Mouse (Mus musculus) lung, postnatal 0 days (tissue): Measurements from ENCODE around the gene Ksr1. TPM values are rescaled to one million over a fixed set of nuclear protein-coding genes. Genes with fewer than 3 reads are reported as not detected.
A peak's percentile ranks its signal among the peaks of the same experiment; 100 is the strongest.

ENCODE experiments used
- ATAC-seq: fragments of 200-750 bp; cut with Nextera tagmentation; 2 replicates; pipeline ENCODE4 v1.8.0; 2017; ENCODE audit warnings: moderate library complexity
- DNase-seq: peaks from one replicate; pipeline ENCODE4 v3.0.0-alpha.2; 2016; ENCODE audit warnings: low spot score
- H3K27ac ChIP-seq: fragments of 300-500 bp; sonication (generic); 2 replicates; pipeline ENCODE4 v1.5.1; 2014; ENCODE audit warnings: antibody characterized with exemption, mild to moderate bottlenecking, low read length, mixed read lengths
- H3K27me3 ChIP-seq: fragments of 300-500 bp; sonication (generic); replicated peaks from 2 replicates; pipeline ENCODE4 v1.6.1; 2014; ENCODE audit warnings: low read length, mixed read lengths; ENCODE audit not compliant: insufficient read depth
- H3K36me3 ChIP-seq: fragments of 300-500 bp; sonication (generic); 2 replicates; pipeline ENCODE4 v1.6.1; 2014; ENCODE audit warnings: low read length, mixed read lengths; ENCODE audit not compliant: insufficient read depth
- H3K4me1 ChIP-seq: fragments of 300-500 bp; sonication (generic); 2 replicates; pipeline ENCODE4 v1.6.1; 2014; ENCODE audit warnings: antibody characterized with exemption, low read depth, low read length, mixed read lengths; ENCODE audit not compliant: insufficient read depth
- H3K4me2 ChIP-seq: fragments of 300-500 bp; sonication (generic); replicated peaks from 2 replicates; pipeline ENCODE4 v1.6.1; 2014; ENCODE audit warnings: low read depth, mild to moderate bottlenecking, low read length, moderate library complexity, mixed read lengths
- H3K4me3 ChIP-seq: fragments of 300-500 bp; sonication (generic); 2 replicates; pipeline ENCODE4 v1.5.1; 2014; ENCODE audit warnings: low read depth, low read length
- H3K9ac ChIP-seq: fragments of 300-500 bp; sonication (generic); replicated peaks from 2 replicates; pipeline ENCODE4 v1.6.1; 2014; ENCODE audit warnings: low read depth, mild to moderate bottlenecking
- H3K9me3 ChIP-seq: fragments of 300-500 bp; sonication (generic); 2 replicates; pipeline ENCODE4 v1.6.1; 2016; ENCODE audit warnings: low read length, mixed read lengths
- CTCF ChIP-seq: IDR thresholded peaks from 2 replicates; pipeline ENCODE4 v1.5.1; 2016; ENCODE audit warnings: antibody characterized with exemption, mild to moderate bottlenecking
- EP300 ChIP-seq: IDR thresholded peaks from 2 replicates; pipeline ENCODE4 v1.6.1; 2016; ENCODE audit warnings: antibody characterized with exemption, mild to moderate bottlenecking, control low read depth
- WGBS: fragments of 180-500 bp; shearing (Covaris S2); extraction: QIAGEN DNeasy Blood & Tissue Kit; methylation state at CpG from one replicate; pipeline ENCODE4 v1.1.7; 2014; 5-methylcytosine and 5-hydroxymethylcytosine counted together
- polyA plus RNA-seq: library from polyadenylated mRNA; unstranded; fragments of >200 nt; fragmentation: Nextera tagmentation; extraction: Ambion mirVana; gene quantifications from 2 replicates; pipeline ENCODE4 v1.2.1, GENCODE M21; 2015

Gene Ksr1
- polyA plus RNA-seq, 1 experiment from 2014 or later: 2.3 TPM

DNA sequence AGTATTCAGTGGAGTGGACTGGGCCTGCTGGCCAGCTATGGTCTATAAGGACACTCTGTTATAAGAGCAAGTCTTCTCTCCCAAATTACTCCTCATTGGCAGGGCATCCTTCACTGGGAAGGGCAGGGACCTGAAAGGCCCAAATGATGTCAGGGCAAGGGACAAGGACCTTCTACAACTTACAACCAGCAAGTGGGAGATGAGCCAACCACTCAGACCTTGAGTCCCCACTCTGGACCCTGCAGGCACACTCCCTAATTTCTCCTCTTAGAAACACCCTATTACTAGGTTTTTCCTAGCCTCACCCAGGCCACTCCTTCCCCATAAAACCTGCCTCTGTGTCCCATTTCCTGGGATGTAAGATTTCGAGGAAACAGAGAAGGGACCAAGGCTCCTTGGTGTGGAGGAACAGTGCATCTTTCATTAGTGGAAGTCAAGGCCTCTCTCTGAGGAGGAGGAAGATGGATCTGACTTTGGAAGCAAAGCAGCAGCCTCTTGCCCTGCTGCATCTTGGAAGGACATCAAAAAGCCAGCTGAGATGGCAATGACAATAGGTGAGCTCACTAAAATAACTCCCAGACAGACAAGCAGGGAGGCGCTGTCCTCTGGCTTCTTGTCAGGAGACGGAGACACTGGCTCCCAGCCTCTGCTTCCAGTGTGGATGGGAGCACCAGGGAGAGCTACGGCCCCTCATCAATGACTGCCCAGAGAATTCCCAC, 20.5 kb upstream of the Ksr1 start:
- Histone ChIP-seq H3K27ac (no peak overlapping the region), H3K27me3 (no peaks in the 10 kb centered on the region), H3K36me3 (no peaks in the 10 kb centered on the region), H3K9ac (no peak overlapping the region), H3K4me3 (no peak overlapping the region), H3K4me2 (no peak overlapping the region), H3K4me1 (no peaks in the 10 kb centered on the region), H3K9me3 (no peaks in the 10 kb centered on the region)
- ATAC-seq (no peak), DNase-seq (no peak)
- WGBS: 68% methylated on average over 4 of the region's 4 CpGs
- no peak for TF ChIP-seq CTCF
- TF ChIP-seq EP300: no peak

DNA sequence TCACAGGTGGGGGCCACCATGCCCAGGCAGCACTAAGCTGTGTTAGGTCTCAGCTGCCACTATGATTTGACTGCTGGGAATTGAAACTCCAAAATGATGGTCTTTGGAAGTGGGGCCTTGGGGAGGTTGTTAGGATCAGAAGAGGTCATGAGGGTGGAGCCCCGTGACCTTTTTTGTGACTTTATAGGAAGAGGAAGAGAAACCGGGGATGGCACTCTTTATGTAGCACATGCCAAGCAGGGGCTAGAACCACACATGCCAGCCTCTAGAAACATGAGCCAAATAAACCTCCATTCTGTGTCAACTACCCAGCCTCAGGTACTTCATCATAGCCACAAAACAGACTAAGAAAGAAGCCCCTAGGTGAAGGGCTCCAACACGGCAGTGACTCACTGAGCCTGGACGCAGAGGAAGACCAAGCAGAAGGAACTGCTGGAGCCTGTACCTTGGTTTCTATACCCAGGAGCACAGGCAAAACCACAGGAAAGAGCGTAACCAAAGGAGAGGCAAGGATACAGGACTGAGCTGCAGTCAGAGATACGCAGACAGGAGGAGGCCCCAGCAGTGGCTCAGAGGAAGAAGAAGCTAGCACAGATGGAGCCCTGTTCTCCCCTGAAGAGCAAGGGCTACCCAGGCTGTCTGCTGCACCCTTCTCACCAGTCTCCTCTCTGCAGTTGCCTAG, 15.0 kb upstream of the Ksr1 start:
- Histone ChIP-seq H3K9me3 (no peaks in the 10 kb centered on the region), H3K9ac (no peak overlapping the region), H3K27me3 (no peaks in the 10 kb centered on the region), H3K4me1 (no peaks in the 10 kb centered on the region), H3K36me3 (no peaks in the 10 kb centered on the region), H3K4me3 (no peak overlapping the region), H3K4me2 (no peak overlapping the region), H3K27ac (no peak overlapping the region)
- TF ChIP-seq EP300 (no peak), CTCF (no peak)
- no peak for DNase-seq
- WGBS: 86% methylated on average over 6 of the region's 6 CpGs
- ATAC-seq: no peak

DNA sequence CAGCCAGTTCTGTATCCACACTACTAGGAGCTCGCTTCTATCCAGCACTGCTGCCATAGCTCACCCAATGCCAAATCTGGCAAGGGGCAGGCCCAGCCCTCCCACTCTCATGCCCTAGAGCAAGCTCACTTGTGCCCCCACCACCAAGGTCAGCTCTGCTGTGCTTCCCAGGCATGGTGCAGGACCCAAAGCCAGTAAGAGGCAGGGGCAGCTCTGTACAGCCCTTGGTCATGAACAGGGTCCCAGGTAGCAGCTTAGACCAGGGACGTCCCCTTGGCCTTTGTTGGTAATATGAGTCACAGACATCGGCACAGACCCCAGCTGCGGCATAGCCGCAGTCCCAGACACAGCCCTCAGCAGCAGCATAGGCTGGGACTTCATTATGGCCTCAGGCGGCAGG, 13.9 kb upstream of the Ksr1 start:
- WGBS: 86% methylated on average over 6 of the region's 6 CpGs
- Histone ChIP-seq H3K9ac (no peak overlapping the region), H3K36me3 (no peaks in the 10 kb centered on the region), H3K4me3 (no peak overlapping the region), H3K4me2 (no peak overlapping the region), H3K4me1 (no peaks in the 10 kb centered on the region), H3K27ac (no peak overlapping the region), H3K27me3 (no peaks in the 10 kb centered on the region), H3K9me3 (no peaks in the 10 kb centered on the region)
- TF ChIP-seq EP300 (no peak), CTCF (no peak)
- DNase-seq (no peak), ATAC-seq (no peak)

DNA sequence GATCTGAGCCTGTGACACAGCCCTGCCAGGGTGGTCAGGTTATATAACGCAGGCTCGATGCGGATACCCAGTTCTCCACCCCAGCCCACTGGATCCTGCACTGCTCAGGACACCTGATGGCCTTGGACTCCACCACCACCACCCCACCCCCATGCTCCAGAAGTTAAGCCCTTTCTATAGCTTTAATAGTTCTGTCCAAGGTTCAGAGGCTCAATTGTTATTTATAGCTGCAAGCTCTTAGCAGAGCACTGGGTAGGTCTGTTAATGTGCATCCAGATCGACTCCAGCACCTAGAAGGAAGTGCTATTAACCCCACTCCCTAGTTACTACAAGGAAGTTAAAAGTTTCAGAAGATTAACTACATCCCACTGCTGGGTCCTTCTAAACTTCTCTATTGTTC, 11.5 kb upstream of the Ksr1 start:
- TF ChIP-seq CTCF (no peak), EP300 (no peak)
- no peak for ATAC-seq
- Histone ChIP-seq H3K36me3 (no peaks in the 10 kb centered on the region), H3K4me1 (no peaks in the 10 kb centered on the region), H3K27ac (no peak overlapping the region), H3K9me3 (no peaks in the 10 kb centered on the region), H3K4me3 (no peak overlapping the region), H3K27me3 (no peaks in the 10 kb centered on the region), H3K9ac (no peak overlapping the region), H3K4me2 (no peak overlapping the region)
- 79% methylated on average over 4 of the region's 4 CpGs for WGBS
- DNase-seq: no peak

DNA sequence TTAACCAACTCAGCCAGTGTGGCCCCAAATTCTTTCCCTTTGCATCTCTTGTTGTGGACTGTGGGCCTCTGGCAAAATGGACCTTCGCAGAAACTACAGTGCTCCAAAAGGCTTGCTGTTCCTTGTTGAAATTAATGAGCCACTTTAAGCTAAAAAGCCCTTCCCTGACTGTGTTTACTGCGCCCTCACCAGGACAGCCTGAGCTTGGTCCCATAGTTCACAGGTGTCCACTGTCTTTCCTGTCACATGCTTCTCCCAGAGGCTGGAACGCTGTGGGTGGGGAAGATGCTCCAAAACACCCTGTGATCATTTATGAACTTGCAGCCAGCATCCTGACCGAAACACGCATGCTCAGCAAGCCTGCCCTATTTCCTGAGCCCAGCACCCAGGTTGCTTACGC, 9.1 kb upstream of the Ksr1 start:
- Histone ChIP-seq H3K9ac (no peak overlapping the region), H3K36me3 (no peaks in the 10 kb centered on the region), H3K4me2 (no peak overlapping the region), H3K27ac (no peak overlapping the region), H3K4me1 (no peaks in the 10 kb centered on the region), H3K9me3 (no peaks in the 10 kb centered on the region), H3K4me3 (no peak overlapping the region), H3K27me3 (no peaks in the 10 kb centered on the region)
- DNase-seq (no peak), ATAC-seq (no peak)
- WGBS: 61% methylated on average over 6 of the region's 6 CpGs
- TF ChIP-seq EP300 (no peak), CTCF (peak; percentile 27; the same call in 1 of the 2 replicates)

DNA sequence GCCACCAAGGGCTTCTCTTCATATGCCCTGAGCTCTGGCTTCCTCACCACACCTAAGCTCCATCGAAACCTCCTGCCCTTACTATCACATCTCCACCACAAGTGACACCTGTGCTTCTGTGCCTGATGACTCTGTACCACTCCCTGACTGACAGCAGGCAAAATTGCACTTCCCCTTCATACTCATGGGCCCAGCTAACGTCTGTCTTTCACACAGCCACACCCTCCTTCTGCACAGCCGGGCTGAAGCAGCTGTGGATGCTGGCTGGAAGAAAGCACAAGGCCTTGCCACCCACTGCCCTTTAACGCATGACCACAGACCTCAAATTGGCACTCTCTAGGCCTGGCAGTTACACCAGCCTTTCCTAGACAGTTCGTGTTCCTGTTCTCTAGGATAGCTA, 6.5 kb upstream of the Ksr1 start:
- no peak for ATAC-seq
- DNase-seq: no peak
- 57% methylated on average over 5 of the region's 5 CpGs for WGBS
- no peaks in the 10 kb centered on the region for H3K36me3 ChIP-seq
- H3K27me3 ChIP-seq: no peaks in the 10 kb centered on the region
- no peaks in the 10 kb centered on the region for H3K4me1 ChIP-seq
- H3K4me2 ChIP-seq: no peak overlapping the region
- no peaks in the 10 kb centered on the region for H3K9me3 ChIP-seq
- no peak overlapping the region for H3K4me3 ChIP-seq
- TF ChIP-seq CTCF (no peak), EP300 (no peak)
- no peak overlapping the region for H3K27ac ChIP-seq
- H3K9ac ChIP-seq: no peak overlapping the region
